Mouse (Mus musculus): ENCODE measurements around the gene Col16a1.

DNA sequence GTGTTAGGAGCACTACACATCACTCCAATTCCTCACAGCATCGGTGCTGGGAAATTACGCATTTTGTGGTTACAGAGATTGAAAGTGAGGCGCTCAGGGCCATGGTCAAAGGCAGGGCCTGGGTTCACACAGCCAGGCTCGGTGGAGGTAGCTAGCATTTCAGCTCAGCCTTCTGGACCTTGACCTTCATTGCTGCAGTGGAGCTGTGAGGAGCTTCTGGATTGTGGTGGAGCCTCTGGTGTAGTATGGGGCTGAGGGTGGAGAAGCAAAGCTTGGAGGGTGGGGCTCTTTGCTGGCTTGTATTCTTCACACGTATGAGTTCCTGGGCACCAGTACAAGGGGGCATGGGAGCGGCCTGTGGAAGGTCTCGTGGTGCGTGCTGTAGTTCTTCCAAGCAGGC lies 24.7 kb upstream of the Col16a1 start:
- TF ChIP-seq CTCF (IDR thresholded peaks at IDR 0.05; ENCODE audit: borderline replicate concordance, extremely low read depth, insufficient read depth, insufficient read length), result no peak
- TF ChIP-seq POLR2A (IDR thresholded peaks at IDR 0.05; ENCODE audit: borderline replicate concordance, extremely low read depth, insufficient read depth, insufficient read length, poor library complexity, severe bottlenecking), result no peak
